Mouse (Mus musculus) stomach, embryonic 15.5 days (tissue): ENCODE results near the gene Rbms1. TPM values are rescaled to one million over a fixed set of nuclear protein-coding genes. Genes with fewer than 3 reads are reported as not detected.
"Not testable (repeated sequence)": the region's sequence is repeated elsewhere in the genome, so short reads cannot be mapped to it uniquely, and the experiment has no call there.

ENCODE experiments used
- ATAC-seq: fragments of 200-750 bp; cut with Nextera tagmentation; 2 replicates; pipeline ENCODE4 v1.8.0; 2017; ENCODE audit warnings: low read depth, moderate number of reproducible peaks, moderate TSS enrichment; ENCODE audit not compliant: insufficient read depth, low FRiP score
- H3K27ac ChIP-seq: fragments of 300-500 bp; sonication (generic); 2 replicates; pipeline ENCODE4 v1.5.1; 2015; ENCODE audit warnings: mild to moderate bottlenecking, inconsistent platforms
- H3K27me3 ChIP-seq: fragments of 300-500 bp; sonication (generic); replicated peaks from 2 replicates; pipeline ENCODE4 v1.6.1; 2015; ENCODE audit warnings: inconsistent platforms
- H3K36me3 ChIP-seq: fragments of 300-500 bp; sonication (generic); 2 replicates; pipeline ENCODE4 v1.6.1; 2015; ENCODE audit warnings: inconsistent platforms
- H3K4me1 ChIP-seq: fragments of 300-500 bp; sonication (generic); 2 replicates; pipeline ENCODE4 v1.6.1; 2015; ENCODE audit warnings: inconsistent platforms
- H3K4me2 ChIP-seq: fragments of 300-500 bp; sonication (generic); 2 replicates; pipeline ENCODE4 v1.6.1; 2015; ENCODE audit warnings: mild to moderate bottlenecking, inconsistent platforms
- H3K4me3 ChIP-seq: fragments of 300-500 bp; sonication (generic); replicated peaks from 2 replicates; pipeline ENCODE4 v1.5.1; 2015; ENCODE audit warnings: inconsistent platforms
- H3K9ac ChIP-seq: fragments of 300-500 bp; sonication (generic); 2 replicates; pipeline ENCODE4 v1.6.1; 2015; ENCODE audit warnings: inconsistent platforms
- H3K9me3 ChIP-seq: fragments of 300-500 bp; sonication (generic); 2 replicates; pipeline ENCODE4 v1.6.1; 2016; ENCODE audit warnings: inconsistent platforms
- WGBS: fragments of 180-500 bp; shearing (Covaris S2); methylation state at CpG from one replicate; pipeline ENCODE4 v1.1.7; 2015; 5-methylcytosine and 5-hydroxymethylcytosine counted together
- polyA plus RNA-seq: library from polyadenylated mRNA; unstranded; fragments of >200 nt; fragmentation: Nextera tagmentation; extraction: Ambion mirVana; gene quantifications from 2 replicates; pipeline ENCODE4 v1.2.1, GENCODE M21; 2015

Gene Rbms1
- polyA plus RNA-seq, 1 experiment from 2014 or later: 130 TPM

DNA sequence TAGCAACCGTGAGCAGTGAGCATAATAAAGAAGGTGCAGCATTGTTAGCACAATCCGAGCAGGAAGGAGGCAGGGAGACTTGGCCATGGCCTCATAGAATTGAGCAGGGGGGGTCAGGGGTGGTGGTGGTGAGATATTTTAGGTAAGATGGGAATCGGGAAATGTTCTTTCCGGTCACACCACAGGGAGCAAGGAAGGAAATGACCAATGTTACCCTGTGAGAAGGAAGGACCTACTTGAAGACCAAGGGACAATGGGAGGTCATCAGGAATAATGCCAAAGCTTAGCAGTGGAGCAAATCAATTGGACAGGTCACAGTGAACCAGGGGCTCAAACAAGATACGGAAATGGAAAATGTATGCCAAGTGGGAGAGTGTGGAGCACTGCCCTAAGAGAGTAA, 124.1 kb downstream of the Rbms1 start:
- Histone ChIP-seq H3K27ac (no peak overlapping the region), H3K4me1 (0 out of 2 replicates have a peak, but pooled peaks cover 4% of the 10 kb centered on the region), H3K9ac (no peak overlapping the region), H3K27me3 (no peaks in the 10 kb centered on the region), H3K4me2 (no peak overlapping the region), H3K36me3 (peaks cover 6% of the 10 kb centered on the region; the same call in 1 of the 2 replicates), H3K9me3 (no peaks in the 10 kb centered on the region), H3K4me3 (no peak overlapping the region)
- 62% methylated on average over 5 of the region's 5 CpGs for WGBS
- no peak for ATAC-seq

DNA sequence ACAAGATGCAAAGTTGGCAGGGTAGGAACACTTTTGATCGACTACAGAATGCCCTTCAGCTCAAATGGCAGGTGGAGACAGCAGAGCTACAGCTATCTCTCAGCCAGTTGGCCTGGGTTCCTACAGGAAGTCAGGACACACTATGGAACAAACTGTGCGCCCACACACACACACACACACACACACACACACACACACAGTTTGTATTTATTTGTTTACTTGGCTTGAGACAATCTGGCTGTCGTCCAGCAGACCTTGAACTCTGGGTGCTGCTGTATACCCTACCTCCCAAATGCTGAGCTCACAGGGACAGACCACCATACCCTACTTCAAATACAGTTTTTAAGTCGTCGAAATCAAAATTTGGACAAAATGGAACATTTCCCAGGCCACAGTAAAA, 125.4 kb downstream of the Rbms1 start:
- ATAC-seq: no peak
- no peak overlapping the region for H3K4me2 ChIP-seq
- H3K4me3 ChIP-seq: no peak overlapping the region
- H3K9me3 ChIP-seq: no peaks in the 10 kb centered on the region
- no peaks in the 10 kb centered on the region for H3K4me1 ChIP-seq
- H3K27ac ChIP-seq: no peak overlapping the region
- H3K36me3 ChIP-seq: peaks cover 6% of the 10 kb centered on the region; the same call in 1 of the 2 replicates
- WGBS: 73% methylated on average over 5 of the region's 5 CpGs
- no peaks in the 10 kb centered on the region for H3K27me3 ChIP-seq
- H3K9ac ChIP-seq: no peak overlapping the region

DNA sequence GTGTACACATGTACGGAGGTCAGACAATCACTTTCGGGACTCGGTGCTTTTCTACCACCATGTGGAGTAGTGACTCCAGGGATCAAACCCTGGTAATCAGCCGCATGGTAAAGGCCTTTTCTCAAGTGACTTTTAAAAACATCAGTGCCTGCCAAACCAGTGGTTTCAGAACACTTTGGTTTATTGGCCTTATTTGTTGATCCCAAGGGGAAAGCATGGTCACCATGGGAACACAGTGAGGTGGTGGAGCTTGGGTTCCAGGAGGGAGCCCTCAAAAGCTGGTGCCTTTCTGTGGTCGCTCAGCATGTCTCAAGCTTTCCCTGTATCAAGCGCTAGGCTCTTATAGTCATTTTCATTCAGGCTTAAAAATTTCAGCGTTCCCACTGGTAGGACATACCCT, 126.8 kb downstream of the Rbms1 start:
- H3K9me3 ChIP-seq: no peaks in the 10 kb centered on the region

DNA sequence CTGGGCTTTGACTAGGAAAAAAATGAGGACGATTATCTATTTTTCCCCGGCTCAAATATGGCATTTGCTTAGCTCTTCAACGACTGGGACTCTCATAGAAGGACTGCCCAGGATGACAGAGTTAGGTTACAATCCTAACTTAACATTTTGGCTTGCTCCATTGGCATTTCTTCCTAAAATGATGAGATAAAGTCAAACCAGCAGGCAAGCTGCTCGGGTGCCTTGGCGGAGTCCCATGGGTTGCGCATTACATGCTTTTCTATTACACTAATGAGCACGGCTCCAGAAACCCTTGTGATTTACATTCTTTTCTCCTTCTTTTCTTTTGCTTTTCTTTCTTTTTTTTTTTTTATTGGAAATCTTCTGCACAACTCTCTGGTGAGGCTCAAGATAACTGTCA, 128.7 kb downstream of the Rbms1 start:
- Histone ChIP-seq H3K27ac (no peak overlapping the region), H3K9me3 (no peaks in the 10 kb centered on the region), H3K4me3 (no peak overlapping the region), H3K27me3 (no peaks in the 10 kb centered on the region), H3K9ac (no peak overlapping the region), H3K4me2 (no peak overlapping the region), H3K36me3 (no peaks in the 10 kb centered on the region), H3K4me1 (no peaks in the 10 kb centered on the region)
- ATAC-seq: no peak
- 77% methylated on average over 7 of the region's 7 CpGs for WGBS

More for the DNA sequence above, 126.8 kb downstream of the Rbms1 start:
- no peak overlapping the region for H3K4me3 ChIP-seq
- no peaks in the 10 kb centered on the region for H3K36me3 ChIP-seq
- no peak overlapping the region for H3K9ac ChIP-seq
- no peak overlapping the region for H3K27ac ChIP-seq
- no peak overlapping the region for H3K4me2 ChIP-seq
- no peaks in the 10 kb centered on the region for H3K4me1 ChIP-seq
- no peak for ATAC-seq
- WGBS: 95% methylated on average over 7 of the region's 7 CpGs
- no peaks in the 10 kb centered on the region for H3K27me3 ChIP-seq

DNA sequence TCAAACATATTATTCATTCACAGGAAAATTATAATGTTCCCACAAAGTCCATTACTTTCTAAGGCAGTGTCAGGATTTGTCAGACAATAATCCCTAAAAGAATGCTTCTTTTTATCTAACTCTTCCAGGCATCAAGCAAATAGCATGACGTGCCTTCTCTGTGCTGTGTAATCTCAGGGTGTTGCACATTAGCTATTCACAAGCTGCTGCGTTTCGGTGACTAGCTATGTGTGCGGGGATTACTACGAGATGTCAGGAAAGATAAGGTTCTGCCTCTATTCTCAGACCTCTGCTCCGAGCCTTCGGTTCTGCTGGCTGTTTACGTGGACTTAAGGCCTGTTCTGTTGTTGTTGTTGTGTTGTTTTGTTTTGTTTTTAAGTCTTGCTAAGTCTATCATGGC, 130.7 kb downstream of the Rbms1 start:
- no peaks in the 10 kb centered on the region for H3K9me3 ChIP-seq

DNA sequence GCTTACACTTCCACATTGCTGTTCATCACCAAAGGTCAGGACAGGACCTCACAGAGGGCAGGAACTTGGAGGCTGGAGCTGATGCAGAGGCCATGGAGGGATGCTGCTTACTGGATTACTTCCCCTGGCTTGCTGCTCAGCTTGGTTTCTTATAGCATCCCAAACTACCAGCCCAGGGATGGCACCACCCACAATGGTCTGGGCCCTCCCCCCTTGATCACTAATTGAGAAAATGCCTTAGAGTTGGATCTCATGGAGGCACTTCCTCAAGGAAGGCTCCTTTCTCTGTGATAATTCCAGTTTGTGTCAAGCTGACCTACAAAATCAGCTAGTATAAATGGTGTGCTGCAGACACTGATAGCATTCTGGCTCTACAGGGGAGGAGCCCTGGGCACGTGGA, 132.5 kb downstream of the Rbms1 start:
- H3K9ac ChIP-seq, H3K4me2 ChIP-seq, H3K9me3 ChIP-seq, ATAC-seq, H3K36me3 ChIP-seq, H3K27ac ChIP-seq, H3K4me3 ChIP-seq, H3K27me3 ChIP-seq: not testable (repeated sequence)
- peaks cover 13% of the 10 kb centered on the region for H3K4me1 ChIP-seq
- 55% methylated on average over 1 of the region's 1 CpGs for WGBS

More for the DNA sequence above, 130.7 kb downstream of the Rbms1 start:
- WGBS: 72% methylated on average over 8 of the region's 8 CpGs
- Histone ChIP-seq H3K9ac (no peak overlapping the region), H3K4me1 (peaks cover 2% of the 10 kb centered on the region), H3K27me3 (no peaks in the 10 kb centered on the region), H3K27ac (no peak overlapping the region), H3K4me2 (no peak overlapping the region), H3K4me3 (no peak overlapping the region), H3K36me3 (no peaks in the 10 kb centered on the region)
- no peak for ATAC-seq

DNA sequence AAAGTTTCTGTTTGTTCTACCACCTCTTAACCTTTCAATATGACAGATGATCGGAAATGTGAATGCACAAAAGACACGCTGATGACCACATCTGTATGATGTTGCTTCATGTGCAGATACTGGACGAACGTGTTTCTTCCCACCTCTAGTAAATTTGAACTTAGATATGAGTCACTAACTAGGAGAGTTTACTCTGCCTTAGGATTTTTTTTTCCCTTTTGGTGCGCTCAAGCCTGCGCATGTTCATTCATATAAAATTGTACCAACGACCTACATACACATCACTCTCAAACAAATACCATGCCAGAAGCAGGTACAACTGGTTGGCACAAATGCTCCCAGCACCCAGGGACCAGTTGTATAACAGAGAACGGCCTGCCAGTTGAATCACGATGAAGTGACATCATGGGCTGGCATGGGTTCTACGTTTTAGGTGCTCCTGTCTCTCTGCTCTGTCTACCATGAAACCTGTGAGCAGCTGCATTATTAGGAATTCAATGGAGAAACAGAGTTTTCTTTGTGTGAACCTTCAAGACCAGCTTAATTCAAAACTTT, 134.0 kb downstream of the Rbms1 start:
- Histone ChIP-seq H3K9ac (no peak overlapping the region), H3K9me3 (no peaks in the 10 kb centered on the region), H3K27me3 (no peaks in the 10 kb centered on the region), H3K36me3 (no peaks in the 10 kb centered on the region), H3K4me1 (peaks cover 13% of the 10 kb centered on the region), H3K4me3 (no peak overlapping the region), H3K4me2 (no peak overlapping the region), H3K27ac (peak overlapping the region; percentile 23; the same call in 1 of the 2 replicates)
- ATAC-seq: no peak
- 81% methylated on average over 10 of the region's 10 CpGs for WGBS

DNA sequence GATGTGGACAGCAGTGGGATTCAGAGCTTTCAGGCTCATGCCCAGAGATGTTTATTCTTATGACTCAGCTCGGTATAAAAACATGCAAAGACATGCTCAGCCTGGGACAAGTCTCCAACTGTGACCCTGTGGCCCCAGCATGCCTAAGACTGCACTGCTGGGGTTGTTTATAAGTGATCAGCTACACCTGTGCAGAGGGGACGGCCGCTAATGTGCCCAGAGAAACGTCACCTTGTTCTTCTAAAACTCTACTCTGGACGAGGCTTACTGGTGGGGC, 135.9 kb downstream of the Rbms1 start:
- Histone ChIP-seq H3K9me3 (no peaks in the 10 kb centered on the region), H3K9ac (no peak overlapping the region), H3K27ac (peak overlapping the region; percentile 31; the same call in 1 of the 2 replicates), H3K4me3 (no peak overlapping the region), H3K27me3 (no peaks in the 10 kb centered on the region), H3K4me2 (no peak overlapping the region), H3K36me3 (no peaks in the 10 kb centered on the region), H3K4me1 (peaks cover 13% of the 10 kb centered on the region)
- ATAC-seq: no peak
- WGBS: 38% methylated on average over 5 of the region's 5 CpGs

DNA sequence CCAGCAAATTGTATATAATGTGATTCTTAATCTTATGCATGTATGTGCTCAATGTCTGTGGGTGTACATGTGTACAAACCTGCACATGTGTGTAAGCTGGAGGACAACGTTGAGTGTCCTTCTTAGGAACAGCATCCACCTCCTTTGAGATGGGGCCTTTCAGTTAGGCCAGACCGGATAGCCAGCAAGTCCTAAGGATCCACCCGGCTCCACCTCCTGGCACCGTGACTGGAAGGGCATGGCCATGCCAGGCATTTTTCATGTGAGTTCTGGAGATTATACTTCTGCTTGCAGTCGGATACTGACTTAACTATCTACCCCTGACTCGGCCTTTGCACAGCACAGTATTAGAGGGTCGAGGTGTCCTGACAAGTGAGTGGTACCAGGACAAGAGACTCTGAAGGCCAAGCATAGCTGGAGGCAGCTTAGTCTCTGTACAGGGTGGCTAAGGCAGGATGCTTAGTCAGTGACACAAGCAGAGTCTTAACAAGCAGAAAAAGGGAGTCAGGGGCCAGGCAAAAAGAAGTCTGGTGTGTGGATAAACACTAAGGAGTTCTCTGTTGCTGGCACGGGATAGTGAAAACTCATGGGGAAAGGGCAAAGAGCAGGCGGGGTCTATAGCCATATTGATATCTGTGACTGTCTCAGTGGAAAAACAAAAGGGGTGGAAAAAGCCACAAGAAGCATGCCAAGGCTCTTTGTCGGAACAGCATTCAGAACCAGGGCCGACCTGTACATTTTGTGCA, 136.4 kb downstream of the Rbms1 start:
- Histone ChIP-seq H3K27me3 (no peaks in the 10 kb centered on the region), H3K36me3 (no peaks in the 10 kb centered on the region), H3K9ac (no peak overlapping the region), H3K9me3 (no peaks in the 10 kb centered on the region), H3K4me3 (no peak overlapping the region), H3K4me1 (peaks cover 13% of the 10 kb centered on the region), H3K27ac (peak overlapping the region; percentile 31), H3K4me2 (no peak overlapping the region)
- 74% methylated on average over 11 of the region's 11 CpGs for WGBS
- ATAC-seq: no peak

DNA sequence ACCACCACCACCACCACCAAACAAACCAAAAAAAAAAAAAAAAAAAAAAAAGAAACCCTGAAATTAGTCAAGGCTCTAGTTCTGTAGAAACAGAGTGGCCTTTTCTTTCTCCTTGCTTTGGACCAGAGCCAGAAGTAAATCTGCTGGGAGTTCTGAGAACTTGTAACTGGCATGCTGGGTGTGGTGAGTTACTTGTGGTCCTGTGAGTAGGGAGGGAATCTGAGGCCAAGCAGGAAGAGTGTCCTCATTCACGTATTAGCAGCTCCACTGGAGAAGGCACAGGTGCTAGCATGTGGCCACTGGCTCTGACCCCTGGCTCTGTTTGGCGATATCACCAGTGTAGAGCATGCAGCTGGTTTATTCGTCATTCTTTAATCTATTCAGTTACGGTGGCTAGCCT, 137.3 kb downstream of the Rbms1 start:
- Histone ChIP-seq H3K36me3 (no peaks in the 10 kb centered on the region), H3K27me3 (no peaks in the 10 kb centered on the region), H3K27ac (no peak overlapping the region; the same call in 1 of the 2 replicates), H3K9me3 (no peaks in the 10 kb centered on the region), H3K4me1 (peaks cover 13% of the 10 kb centered on the region), H3K4me3 (no peak overlapping the region), H3K4me2 (no peak overlapping the region), H3K9ac (no peak overlapping the region)
- ATAC-seq: no peak; the same call in 1 of the 2 replicates
- 49% methylated on average over 4 of the region's 4 CpGs for WGBS

DNA sequence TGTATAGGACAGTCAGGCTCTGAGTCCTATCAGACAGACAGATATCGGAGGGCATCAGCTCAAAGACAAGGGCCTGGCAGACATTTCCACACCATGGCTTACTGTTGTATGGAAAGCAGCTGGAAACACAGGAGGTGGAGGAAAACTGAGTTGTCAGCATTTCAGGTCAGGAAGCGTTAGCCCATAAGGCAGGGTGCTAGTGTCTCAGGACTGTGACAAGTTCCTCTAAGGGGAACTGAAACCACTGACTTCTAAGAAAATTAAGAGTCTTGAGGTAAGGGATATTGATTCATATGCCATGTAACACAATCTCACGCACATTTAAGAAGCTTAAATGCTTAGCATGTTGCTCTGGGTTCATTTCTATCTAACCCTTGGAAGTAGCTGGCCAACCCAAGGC, 141.4 kb downstream of the Rbms1 start:
- Histone ChIP-seq H3K4me1 (peaks cover 5% of the 10 kb centered on the region; the same call in 1 of the 2 replicates), H3K4me2 (no peak overlapping the region), H3K9ac (no peak overlapping the region), H3K4me3 (no peak overlapping the region), H3K9me3 (no peaks in the 10 kb centered on the region), H3K27ac (no peak overlapping the region), H3K27me3 (no peaks in the 10 kb centered on the region), H3K36me3 (no peaks in the 10 kb centered on the region)
- ATAC-seq: no peak
- WGBS: 88% methylated on average over 3 of the region's 3 CpGs

DNA sequence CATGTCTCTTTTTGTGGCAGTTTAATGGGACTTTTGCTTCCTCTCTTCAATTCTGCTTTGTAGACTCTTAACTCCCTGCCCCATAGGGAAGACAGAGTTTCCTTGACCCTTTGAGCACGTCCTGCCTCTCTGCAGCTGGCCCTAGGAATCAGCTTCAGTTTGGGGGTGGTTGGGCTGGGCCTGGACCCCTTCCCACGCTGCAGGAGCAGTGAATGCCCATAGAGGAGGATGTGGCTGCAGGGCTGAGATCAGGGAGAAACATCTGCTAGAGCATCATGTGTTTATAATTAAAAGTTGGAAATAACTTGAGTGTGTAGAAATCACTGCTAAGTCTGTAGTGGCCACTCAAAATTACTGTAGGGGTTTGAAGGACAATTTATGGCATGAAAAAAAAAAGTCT, 144.4 kb downstream of the Rbms1 start:
- Histone ChIP-seq H3K27me3 (no peaks in the 10 kb centered on the region), H3K4me3 (no peak overlapping the region), H3K4me2 (no peak overlapping the region), H3K36me3 (no peaks in the 10 kb centered on the region), H3K4me1 (0 out of 2 replicates have a peak, but pooled peaks cover 4% of the 10 kb centered on the region), H3K9me3 (no peaks in the 10 kb centered on the region), H3K9ac (no peak overlapping the region), H3K27ac (no peak overlapping the region)
- 36% methylated on average over 2 of the region's 2 CpGs for WGBS
- no peak for ATAC-seq
